Mouse (Mus musculus) common myeloid progenitor, adult 5-6 weeks (primary cell): ENCODE results near the gene Mnt. TPM values are rescaled to one million over a fixed set of nuclear protein-coding genes. Genes with fewer than 3 reads are reported as not detected.

ENCODE experiments used
- ATAC-seq: replicated peaks from 2 replicates; pipeline ENCODE4 v1.8.0; 2016; ENCODE audit warnings: low read depth, mild to moderate bottlenecking, moderate TSS enrichment, inconsistent platforms; ENCODE audit not compliant: poor library complexity, severe bottlenecking
- total RNA-seq: library from RNA; stranded (forward); fragments of 200-1000, 187-1606 nt; gene quantifications from 2 replicates; pipeline ENCODE4 v1.2.3, GENCODE M21; 2017

The Mnt gene
- total RNA-seq, 1 experiment from 2014 or later, result 10.6 TPM

DNA sequence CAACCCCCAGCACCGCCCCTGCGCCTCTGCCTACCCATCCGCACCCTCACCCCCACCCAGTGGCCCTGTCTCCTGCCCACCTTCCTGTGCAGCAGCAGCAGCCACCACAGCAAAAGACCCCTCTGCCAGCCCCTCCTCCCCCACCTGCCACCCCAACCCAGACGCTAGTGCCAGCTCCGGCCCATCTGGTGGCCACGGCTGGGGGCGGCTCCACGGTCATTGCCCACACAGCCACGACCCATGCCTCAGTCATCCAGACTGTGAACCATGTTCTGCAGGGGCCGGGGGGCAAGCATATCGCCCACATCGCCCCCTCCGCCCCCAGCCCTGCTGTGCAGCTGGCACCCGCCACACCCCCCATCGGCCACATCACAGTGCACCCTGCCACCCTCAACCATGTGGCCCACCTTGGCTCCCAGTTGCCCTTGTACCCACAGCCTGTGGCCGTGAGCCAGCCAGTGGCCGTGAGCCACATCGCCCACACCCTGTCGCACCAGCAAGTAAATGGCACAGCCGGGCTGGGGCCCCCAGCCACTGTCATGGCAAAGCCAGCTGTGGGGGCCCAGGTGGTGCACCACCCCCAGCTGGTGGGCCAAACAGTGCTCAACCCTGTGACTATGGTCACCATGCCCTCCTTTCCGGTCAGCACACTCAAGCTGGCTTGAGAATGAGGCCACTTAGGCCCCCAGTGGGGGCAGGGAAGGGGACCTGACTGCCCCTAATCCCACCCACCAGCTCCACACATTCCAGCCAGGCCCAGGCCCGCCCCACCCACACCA, 12.1 kb downstream of the Mnt start:
- ATAC-seq, result no peak

DNA sequence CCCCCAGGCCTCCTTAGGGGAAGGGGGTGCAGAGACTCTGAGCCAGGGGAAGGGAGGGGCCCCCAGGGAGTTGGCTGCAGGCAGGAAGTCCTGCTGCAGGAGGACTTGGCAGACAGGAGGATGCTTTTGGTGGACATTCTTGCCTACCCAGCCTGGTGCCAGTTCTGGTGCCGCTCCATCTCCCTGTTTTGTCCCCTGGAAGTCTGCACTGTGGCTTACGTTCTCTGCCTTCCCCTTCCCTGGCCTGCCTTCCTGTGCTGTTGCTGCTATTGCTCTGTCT, 12.7 kb downstream of the Mnt start:
- ATAC-seq, result no peak

DNA sequence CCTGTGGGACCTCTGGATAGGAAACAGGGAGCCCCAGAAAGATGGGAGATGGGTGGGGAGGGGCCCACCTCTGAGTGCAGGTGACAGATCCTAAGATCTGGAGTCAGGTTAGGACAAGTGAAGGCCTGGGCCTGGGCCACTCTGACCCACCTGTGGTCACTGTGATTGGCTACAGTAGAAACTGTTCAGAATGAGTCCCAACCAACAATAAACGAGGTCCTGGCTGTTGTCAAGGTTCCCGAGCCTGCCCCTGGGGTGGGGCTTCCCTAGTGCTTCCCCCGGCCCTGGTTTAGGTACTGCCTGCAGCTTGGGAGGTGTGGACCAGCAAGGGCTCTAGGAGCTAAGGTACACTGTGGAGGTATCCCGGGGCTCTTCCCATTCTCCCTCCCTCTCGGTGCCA, 13.0 kb downstream of the Mnt start:
- no peak for ATAC-seq

DNA sequence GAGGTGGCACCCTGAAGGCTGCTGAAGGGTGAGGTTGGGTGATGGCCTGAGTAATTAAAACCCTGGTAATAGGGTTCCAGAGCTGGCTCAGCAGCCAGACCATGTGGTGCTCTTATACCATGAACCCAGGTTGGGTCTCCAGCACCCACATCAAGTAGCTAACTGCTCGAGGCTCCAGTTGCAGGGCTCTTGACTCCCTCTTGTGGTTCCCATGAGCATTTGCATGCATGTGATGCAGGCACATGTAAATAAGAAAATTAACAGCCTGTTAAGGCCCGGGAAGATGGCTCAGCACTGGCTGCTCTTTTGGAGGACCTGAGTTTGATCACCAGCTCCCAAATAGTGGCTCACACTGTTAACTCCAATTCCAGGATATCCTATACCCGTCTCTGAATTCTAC, 15.1 kb downstream of the Mnt start:
- ATAC-seq, result no peak

DNA sequence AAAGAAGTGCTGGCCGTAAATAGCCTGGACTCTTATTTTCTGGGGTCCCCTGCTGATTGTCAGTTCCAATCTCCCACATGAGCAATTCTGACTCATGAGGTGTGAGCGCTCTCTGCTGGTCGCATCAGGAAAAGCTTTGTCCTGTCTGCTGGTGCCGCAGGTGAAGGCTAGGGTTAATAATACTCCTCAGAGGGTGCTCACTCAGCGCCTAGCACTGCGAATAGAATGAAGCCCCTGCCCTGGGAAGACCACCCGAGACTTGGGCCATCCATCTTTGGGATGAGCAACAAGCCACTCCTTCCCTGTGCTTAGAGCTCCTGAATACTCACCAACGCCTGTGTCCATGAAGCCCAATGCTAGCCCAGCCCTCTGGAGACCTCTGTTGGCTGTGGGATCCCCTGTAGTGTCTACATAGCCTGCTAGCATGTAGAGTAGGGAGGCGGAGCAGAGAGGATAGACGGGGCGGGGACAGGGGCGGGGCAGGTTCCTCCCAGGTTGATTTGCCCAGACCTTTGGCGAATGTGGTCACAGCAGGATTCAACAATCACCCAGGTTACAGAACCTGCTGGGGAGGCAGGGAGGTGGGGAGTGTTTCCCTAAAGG, 17.3 kb downstream of the Mnt start:
- ATAC-seq, result peak; percentile 84

DNA sequence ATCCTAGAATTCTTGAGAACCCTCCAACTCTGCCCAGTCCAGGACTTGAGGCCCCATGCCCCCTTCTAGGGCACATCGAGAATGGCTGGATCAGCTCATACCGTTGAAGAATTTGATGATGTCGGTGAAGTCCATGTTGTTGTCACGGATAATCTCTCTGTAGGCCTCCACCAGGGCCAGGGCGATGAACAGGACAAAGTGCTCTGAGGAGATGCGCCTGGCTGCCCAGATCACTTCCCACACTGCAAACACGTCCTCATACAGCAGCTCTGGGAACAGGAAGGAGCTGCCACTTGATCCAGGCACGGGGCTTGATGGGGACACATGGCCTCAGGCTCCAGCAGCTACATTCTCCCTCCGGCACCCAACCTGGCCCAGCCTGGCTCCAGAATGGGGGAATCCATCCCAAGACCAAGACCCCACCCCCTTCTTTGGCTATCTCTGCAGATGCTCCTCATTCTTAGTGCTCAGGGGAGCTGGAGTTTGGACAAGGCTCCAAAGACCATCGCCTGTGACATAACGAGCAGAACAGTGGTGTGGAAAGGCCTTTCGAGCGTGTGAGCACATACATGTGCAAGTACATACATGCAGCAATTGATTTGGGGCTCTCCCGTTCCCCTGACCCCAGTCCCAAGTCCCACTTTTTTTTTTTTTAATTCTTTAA, 20.4 kb downstream of the Mnt start:
- no peak for ATAC-seq

DNA sequence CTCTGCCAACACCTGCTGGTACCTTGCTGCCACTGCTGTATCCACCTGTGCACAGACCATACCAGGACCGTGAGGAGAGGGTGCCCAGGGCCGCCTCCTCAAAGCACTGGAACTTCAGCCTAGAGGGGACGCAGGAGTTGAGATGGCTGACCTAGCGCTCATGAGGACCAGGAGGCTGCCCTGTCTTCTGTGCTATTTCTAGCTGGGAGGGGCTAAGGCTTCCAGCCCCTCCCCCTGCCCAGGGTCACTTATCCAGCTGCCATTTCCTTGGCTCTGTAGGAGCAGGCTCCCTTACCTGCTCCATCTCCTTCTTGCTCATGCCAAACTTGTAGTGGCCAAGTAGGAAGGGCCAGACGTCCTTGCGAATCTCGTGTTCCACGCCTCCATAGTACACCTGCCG, 27.0 kb downstream of the Mnt start:
- no peak for ATAC-seq

DNA sequence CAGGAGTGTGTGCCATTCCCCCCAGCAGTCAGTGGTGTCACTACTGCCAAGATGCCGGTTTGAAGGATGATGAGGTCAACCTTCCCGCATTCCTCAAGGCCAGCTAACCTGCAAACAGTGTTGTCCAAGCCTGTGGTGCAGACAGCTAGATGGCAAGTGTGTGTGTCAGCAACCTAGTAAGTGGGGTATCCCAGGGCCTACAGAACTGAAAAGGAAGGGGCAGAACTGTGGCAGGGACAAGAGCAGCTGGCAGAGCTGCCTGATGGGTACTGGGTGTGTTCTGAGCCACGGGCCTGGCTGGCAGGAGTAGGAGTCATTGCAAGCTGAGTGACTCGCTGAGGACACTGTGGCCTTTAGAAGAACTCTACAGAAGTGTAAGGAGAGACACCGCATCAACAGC, 31.4 kb downstream of the Mnt start:
- no peak for ATAC-seq

DNA sequence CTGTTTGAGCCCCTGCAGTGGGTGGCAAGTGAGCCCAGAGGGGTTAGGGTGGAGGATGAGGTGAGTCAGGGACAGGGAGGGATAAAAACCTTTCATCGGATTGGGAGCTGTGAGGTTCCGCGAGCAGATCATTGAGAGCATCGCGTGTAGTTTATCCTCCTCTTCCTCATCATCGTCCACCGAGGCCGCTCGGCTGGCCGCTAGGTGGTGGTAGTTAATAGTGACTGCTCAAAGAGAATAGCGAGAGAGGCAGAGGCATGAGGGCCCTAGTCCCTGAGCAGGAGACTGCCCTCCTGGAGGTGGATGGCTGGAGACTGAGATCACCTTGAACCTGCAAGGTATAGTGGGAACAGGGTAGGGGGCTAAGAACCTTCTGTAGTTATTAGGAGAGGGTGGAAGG, 32.8 kb downstream of the Mnt start:
- ATAC-seq, result no peak

DNA sequence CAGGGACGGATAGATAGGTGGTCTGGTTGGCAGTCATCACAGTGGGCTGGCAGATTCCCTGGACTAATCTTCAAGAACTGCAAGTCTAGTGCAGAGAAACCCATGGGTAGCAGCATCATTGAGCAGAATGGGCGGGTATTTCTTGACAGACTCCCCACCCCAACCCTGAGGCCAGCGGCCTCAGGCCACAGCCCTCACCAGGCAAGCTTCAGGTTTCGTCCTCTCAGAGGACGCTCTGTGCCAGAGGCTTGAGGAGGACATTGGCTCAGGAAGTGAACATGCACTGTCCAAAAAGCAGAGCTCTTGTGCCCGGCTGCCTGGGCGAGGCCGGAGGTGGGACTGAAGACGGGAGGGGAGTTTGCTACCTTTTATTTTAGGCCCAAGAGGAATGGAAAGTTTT, 33.7 kb downstream of the Mnt start:
- no peak for ATAC-seq

DNA sequence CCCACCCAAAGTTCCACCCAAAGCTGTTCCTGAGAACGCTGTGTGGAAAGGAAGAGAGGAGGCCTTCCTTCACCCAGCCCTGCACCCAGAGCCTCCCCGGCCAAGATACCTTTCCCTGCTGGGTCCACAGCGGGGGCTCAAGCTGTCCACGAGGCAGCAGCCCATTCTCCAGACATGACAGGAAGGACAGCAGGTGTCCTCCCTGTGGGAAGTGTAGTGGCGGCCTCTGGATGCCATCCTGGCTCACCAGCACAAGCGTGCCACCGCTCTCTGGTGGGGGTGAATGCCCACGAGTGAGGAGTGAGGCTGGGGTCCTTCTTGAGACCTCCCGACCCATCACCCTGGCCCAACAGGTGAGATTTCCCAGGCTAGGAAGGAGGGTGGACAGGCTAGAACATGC, 34.5 kb downstream of the Mnt start:
- ATAC-seq, result no peak

DNA sequence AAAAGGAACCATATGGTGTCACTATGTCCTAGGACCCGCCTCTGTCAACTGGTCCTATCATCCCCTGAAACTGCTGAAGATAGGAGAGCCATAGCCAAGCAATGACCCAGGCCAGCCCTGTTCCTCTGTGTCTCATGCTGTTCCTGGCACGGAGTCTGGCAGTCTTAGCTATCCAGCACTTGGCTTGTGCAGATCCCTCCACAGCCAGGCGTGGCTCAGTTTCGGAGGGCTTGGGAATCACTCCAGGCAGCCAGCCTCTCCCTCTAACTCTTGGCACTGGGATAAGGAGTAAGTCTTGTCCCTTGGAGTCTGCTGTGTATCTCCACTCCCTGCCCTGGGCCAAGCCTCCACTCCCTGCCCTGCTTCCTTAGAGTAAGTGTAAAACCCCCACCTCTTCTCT, 35.9 kb downstream of the Mnt start:
- ATAC-seq, result no peak

DNA sequence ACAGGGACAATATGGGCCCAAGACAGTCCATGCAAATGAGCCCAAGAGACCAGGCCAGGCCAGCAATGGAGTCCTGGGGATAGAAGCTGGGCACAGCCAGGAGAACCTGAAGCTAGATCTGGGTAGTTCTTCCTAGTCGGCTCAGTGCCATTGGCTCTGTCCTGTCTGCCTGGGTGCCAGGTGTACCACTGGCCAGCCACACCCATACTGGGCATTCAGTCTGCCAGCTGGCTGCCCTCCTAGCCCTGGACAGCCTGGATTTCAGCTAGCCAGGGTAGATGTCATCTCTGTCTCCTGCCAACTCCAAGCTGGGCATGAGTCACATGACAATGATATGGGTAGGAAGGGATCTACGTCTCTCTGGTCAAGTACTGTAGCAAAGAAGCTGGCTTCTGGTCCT, 36.5 kb downstream of the Mnt start:
- ATAC-seq, result no peak

DNA sequence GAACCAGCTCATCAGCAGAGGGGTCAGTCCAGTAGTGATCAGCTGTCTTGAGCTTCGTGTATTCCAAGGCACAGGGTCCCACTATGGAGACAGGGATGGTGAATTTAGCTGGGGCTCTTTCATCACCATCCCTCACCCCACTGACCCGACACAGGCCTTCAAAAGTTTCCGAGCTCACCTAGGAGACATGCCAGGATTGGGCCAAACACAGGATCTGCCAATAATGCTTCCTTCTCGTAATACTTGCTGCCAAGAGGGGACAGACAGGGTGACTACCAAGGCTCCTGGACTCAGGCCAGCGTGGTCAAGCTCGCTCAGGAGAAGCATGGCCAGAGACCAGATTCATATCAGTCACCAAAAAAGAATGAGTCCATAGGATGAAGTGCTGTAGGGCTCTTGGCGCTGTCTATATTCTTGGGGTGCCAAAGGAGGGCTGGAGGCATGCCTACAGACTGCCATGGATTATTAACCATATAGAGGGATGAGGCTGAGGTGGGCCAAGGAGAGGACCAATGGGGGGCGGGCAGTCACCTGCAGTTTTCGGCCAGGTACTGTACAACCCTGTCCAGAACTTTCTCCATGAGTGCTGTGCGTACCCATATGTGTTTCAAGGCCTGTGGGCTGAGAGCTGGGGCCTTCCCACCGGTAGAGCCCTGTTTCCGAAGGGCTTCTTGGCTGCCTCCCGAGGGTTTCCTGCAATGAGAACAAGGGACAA, 37.5 kb downstream of the Mnt start:
- no peak for ATAC-seq

DNA sequence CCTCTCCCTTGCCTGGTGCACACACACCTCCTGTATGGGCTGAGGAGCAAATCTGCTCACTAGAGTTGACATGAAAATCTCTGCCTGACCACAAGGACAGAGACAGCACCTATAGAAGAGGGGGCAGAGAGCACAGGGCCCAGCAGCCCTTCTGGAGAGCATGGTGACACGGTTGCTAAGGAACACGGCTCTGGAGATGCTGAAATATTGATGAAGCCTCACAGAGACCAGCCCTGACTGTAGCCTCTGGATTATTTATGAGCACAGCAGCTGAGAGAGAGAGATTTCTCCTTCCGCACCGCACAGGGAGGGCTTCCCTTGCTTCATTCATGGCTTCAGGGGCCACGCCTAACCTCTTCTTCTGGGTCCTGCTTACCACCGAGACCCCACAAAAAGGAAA, 38.9 kb downstream of the Mnt start:
- ATAC-seq, result no peak

DNA sequence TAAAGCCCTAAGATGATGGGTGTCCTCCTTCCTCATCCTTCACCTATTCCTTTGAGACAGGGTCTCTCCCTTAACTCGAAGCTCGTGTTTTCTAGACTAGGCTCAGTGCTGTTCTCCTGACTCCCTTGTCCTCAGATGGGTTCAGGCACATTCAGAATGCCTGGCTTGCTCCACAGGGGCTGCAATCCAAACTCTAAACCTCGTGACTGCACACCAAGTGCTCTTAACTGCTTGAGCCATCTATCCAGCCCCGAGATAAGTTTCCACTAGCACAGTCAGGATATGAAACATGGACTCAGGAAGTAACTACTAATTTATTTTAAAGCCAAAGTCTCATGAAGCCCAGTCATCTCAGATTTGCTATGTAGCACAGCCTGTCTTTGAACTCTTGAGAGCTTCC, 39.8 kb downstream of the Mnt start:
- no peak for ATAC-seq

DNA sequence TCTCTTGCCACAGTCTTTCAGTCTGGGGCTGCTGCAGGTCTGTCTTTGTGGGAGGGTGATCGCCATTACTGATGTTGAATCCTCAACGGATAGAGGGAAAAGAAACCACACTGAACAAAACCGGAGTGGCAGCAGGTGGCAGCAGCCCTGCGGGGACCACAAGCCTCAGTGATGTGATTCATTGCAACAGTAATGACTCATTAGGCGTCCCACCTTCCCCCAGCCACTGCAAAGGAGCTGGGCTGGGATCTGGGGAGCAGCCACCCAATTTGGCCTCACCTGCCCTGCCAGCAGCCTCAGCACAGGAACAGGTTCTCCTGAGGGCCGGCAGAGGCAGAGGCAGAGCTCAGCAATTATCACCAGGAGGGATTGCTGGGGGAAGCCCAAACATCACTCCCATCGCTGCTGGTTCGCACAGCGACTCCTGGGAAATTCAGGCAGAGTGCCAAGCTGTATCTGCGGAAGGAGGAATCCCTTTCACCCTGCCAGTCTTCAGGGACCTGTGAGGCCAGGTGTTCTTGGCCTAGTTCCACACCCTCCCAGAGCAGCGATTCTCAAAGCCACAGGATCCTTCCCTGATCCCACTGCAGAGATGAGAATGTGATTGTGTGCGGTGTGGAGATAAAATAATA, 40.4 kb downstream of the Mnt start:
- no peak for ATAC-seq

DNA sequence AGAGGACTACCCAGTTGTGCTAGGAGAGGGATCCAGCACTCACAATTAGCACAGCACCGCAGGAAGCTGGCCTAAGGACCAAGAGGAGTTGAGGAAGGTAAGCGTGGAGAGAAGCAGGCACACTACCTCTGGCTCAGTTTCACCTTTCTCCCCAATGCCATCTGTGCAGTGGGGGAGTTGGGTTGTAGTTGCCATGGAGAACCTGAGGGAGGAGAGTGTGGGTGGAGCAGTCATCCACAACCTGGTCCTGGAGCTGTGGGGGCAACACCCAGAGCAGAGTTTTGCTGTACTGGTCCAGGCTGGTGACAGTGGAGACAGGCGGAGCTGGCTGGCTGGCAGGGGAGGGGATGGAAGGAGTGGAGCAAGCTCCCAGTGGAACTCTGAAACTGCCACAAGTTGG, 43.9 kb downstream of the Mnt start:
- ATAC-seq, result no peak

DNA sequence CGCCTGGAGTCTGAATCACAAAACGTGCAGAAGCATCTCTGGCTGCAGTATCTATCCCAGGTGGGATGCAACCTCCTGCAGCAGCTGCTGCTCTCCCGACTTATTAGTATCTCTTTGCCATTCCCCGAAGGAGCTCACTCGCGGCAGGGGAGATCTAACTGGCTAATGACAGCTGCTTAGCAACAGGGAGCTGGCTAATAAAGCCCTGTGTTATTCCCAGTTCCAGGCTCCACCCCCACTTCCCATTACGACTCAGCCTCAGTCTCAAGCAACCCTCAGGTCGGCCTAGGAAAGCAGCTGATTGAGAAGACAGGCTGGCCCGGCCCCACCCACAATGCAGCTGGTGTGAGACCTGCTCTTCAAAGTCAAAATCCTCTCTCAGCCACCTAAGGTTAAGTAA, 46.1 kb downstream of the Mnt start:
- ATAC-seq, result no peak

DNA sequence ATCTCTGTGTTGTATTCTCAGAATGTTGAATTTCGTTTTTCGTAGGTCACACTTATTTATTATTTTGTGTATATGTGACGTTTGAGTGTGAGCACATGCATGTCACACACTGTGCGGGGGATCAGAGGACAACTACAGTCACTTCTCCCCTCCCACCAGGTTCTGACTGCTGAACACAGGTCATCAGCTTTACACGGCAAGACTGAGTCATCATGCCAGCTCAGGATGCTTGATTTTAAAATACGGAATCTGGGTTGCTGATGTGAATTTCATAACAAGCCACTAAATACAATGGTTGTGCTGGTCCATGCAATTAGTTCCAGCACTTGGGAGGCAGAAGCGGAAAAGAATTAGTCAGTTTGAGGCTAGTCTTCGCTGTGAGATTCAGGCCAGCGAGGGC, 50.3 kb downstream of the Mnt start:
- no peak for ATAC-seq

DNA sequence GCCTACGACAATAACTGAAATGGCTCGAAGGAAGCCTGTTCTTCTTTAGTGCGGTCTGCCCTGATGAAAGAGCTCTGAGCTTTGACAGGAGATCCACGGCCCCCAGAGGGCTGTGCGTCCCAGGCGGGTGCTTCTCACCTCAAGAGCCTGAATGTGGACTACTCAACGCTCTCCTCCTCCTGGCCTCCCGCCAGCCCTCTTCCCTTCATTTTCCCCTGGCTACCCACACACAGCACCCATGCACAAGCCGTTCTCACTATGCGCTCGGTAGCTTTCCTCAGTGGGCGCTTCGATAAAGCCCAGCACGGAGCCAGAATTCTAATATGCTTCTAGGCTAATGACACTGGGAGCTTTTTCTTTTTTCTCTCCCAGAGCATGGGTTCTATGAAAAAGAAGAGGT, 51.3 kb downstream of the Mnt start:
- no peak for ATAC-seq
